ENCODE assay signal across 11 mouse cellular contexts in genomic region chr11:95006038-95006437, GRCm38 (mm10). TPM values are rescaled to one million over a fixed set of nuclear protein-coding genes. Genes with fewer than 3 reads are reported as not detected.
A peak's percentile ranks its signal among the peaks of the same experiment; 100 is the strongest.
DNase-seq lines count a peak whose midpoint lies in the region; ATAC-seq and TF ChIP-seq lines count a peak whose summit lies in the region.
"Had no signal": no experiment of that assay in that cellular context is flagged by ENCODE, and none has a peak within 500 bp of the region (broad histone marks: within the 10 kb centered on the region; RNA-seq: fewer than 3 reads in every experiment).

No protein-coding gene starts in this region.

- whole genome bisulfite sequencing in lung, postnatal 0 days, result 39% methylated on average over 4 of the region's 4 CpGs
- 37% methylated on average over 4 of the region's 4 CpGs for WGBS in intestine, embryonic 16.5 days
- 35% methylated on average over 4 of the region's 4 CpGs for WGBS in neural tube, embryonic 13.5 days

- H3K4me1 ChIP-seq in erythroblast, embryonic 14.5 days (ENCODE audit: control insufficient read depth), result peaks cover 86% of the 10 kb centered on the region
- H3K4me1 ChIP-seq in lung, postnatal 0 days (ENCODE audit: insufficient read depth, low read depth, low read length), result peaks cover 8% of the 10 kb centered on the region; the same call in 1 of the 2 replicates
- peaks cover 25% of the 10 kb centered on the region for H3K4me1 ChIP-seq in intestine, embryonic 16.5 days (ENCODE audit: control insufficient read depth, insufficient read depth, low read length)
- H3K4me1 ChIP-seq in neural tube, embryonic 13.5 days (replicated peaks), result peaks cover 51% of the 10 kb centered on the region

- no peak overlapping the region for H3K27ac ChIP-seq in lung, postnatal 0 days (ENCODE audit: low read length)
- H3K27ac ChIP-seq in intestine, embryonic 16.5 days (ENCODE audit: low read length), result peak overlapping the region; percentile 54
- peak overlapping the region; percentile 98 for H3K27ac ChIP-seq in neural tube, embryonic 13.5 days (replicated peaks)

- peaks cover 4% of the 10 kb centered on the region; the same call in 1 of the 2 replicates for H3K27me3 ChIP-seq in erythroblast, embryonic 14.5 days (ENCODE audit: control insufficient read depth)
- no peaks in the 10 kb centered on the region for H3K27me3 ChIP-seq in lung, postnatal 0 days (replicated peaks; ENCODE audit: insufficient read depth, low read length)
- no peaks in the 10 kb centered on the region for H3K27me3 ChIP-seq in intestine, embryonic 16.5 days (replicated peaks; ENCODE audit: control insufficient read depth, insufficient read depth, low read length)
- no peaks in the 10 kb centered on the region for H3K27me3 ChIP-seq in neural tube, embryonic 13.5 days

- no peak overlapping the region for H3K9ac ChIP-seq in lung, postnatal 0 days (replicated peaks; ENCODE audit: low read depth)
- H3K9ac ChIP-seq in intestine, embryonic 16.5 days (ENCODE audit: low read depth, low read length), result peak overlapping the region; percentile 63
- peak overlapping the region; percentile 66 for H3K9ac ChIP-seq in neural tube, embryonic 13.5 days

- no peak for DNase-seq in lung, postnatal 0 days (ENCODE audit: low spot score)
- no peak for DNase-seq in lung, postnatal 36 days
- DNase-seq in retina, embryonic 14.5 days (ENCODE audit: low spot score), result no peak
- no peak for DNase-seq in cerebellum, postnatal 4 days (ENCODE audit: low spot score in 2 of 2)

- ATAC-seq in erythroblast, adult 5-6 weeks (replicated peaks; ENCODE audit: low FRiP score, poor library complexity, severe bottlenecking), result no peak
- ATAC-seq in lung, postnatal 0 days, result no peak
- ATAC-seq in intestine, embryonic 16.5 days, result no peak
- no peak for ATAC-seq in neural tube, embryonic 13.5 days (ENCODE audit: low read depth)

- H3K4me2 ChIP-seq in lung, postnatal 0 days (replicated peaks; ENCODE audit: low read depth, low read length), result peak overlapping the region; percentile 64; the same call in 1 of the 2 replicates
- peak overlapping the region; percentile 66 for H3K4me2 ChIP-seq in intestine, embryonic 16.5 days (ENCODE audit: low read depth, low read length)
- H3K4me2 ChIP-seq in neural tube, embryonic 13.5 days, result peak overlapping the region; percentile 70

- no peak for TF ChIP-seq EP300 in lung, postnatal 0 days (IDR thresholded peaks at IDR 0.05)

- H3K36me3 ChIP-seq in erythroblast, embryonic 14.5 days (ENCODE audit: control insufficient read depth), result peaks cover 68% of the 10 kb centered on the region
- peaks cover 26% of the 10 kb centered on the region; the same call in 1 of the 2 replicates for H3K36me3 ChIP-seq in lung, postnatal 0 days (ENCODE audit: insufficient read depth, low read length)
- peaks cover 12% of the 10 kb centered on the region; the same call in 1 of the 2 replicates for H3K36me3 ChIP-seq in intestine, embryonic 16.5 days (ENCODE audit: control insufficient read depth, insufficient read depth, low read length)
- peaks cover 51% of the 10 kb centered on the region for H3K36me3 ChIP-seq in neural tube, embryonic 13.5 days

- no peak for TF ChIP-seq CTCF in lung, postnatal 0 days (IDR thresholded peaks at IDR 0.05)

- H3K9me3 ChIP-seq in erythroblast, embryonic 14.5 days (ENCODE audit: control insufficient read depth, low read length), result no peaks in the 10 kb centered on the region
- H3K9me3 ChIP-seq in lung, postnatal 0 days (ENCODE audit: low read length), result no peaks in the 10 kb centered on the region
- H3K9me3 ChIP-seq in intestine, embryonic 16.5 days (ENCODE audit: control insufficient read depth, low read length), result no peaks in the 10 kb centered on the region
- no peaks in the 10 kb centered on the region for H3K9me3 ChIP-seq in neural tube, embryonic 13.5 days

- peak overlapping the region; percentile 61 for H3K4me3 ChIP-seq in erythroblast, embryonic 14.5 days (replicated peaks)
- H3K4me3 ChIP-seq in lung, postnatal 0 days (ENCODE audit: low read depth, low read length), result no peak overlapping the region
- H3K4me3 ChIP-seq in intestine, embryonic 16.5 days (ENCODE audit: low read length), result peak overlapping the region; percentile 47
- H3K4me3 ChIP-seq in neural tube, embryonic 13.5 days, result peak overlapping the region; percentile 32

RNA-seq across cellular contexts. Expression of gene Samd14, which starts 3.6 kb away (rescaled TPM):
- polyA plus RNA-seq in erythroblast, embryonic 14.5 days (2012), result 123 and 135 TPM in 2 replicates
- 22.1 and 25.9 TPM in 2 replicates for total RNA-seq in erythroblast, adult 5-6 weeks (2015; ENCODE audit: low replicate concordance)
- total RNA-seq in erythroblast, adult 5-6 weeks (2017; ENCODE audit: low replicate concordance), result 32.0 and 47.1 TPM in 2 replicates
- polyA plus RNA-seq in lung, postnatal 0 days (2015; fragmentation: Nextera tagmentation; extraction: Ambion mirVana), result 5.4 and 5.8 TPM in 2 replicates
- polyA plus RNA-seq in intestine, embryonic 16.5 days (2015; fragmentation: Nextera tagmentation; extraction: Ambion mirVana), result 13.2 and 13.6 TPM in 2 replicates
- polyA plus RNA-seq in neural tube, embryonic 13.5 days (2015; fragmentation: Nextera tagmentation; extraction: Ambion mirVana), result 133 and 151 TPM in 2 replicates

RNA-seq across cellular contexts. Expression of gene Ppp1r9b, which starts 15.2 kb away (rescaled TPM):
- polyA plus RNA-seq in erythroblast, embryonic 14.5 days (2012), result 29.1 and 31.4 TPM in 2 replicates
- 21.9 and 30.7 TPM in 2 replicates for total RNA-seq in erythroblast, adult 5-6 weeks (2015; ENCODE audit: low replicate concordance)
- 41.1 and 45.2 TPM in 2 replicates for total RNA-seq in erythroblast, adult 5-6 weeks (2017; ENCODE audit: low replicate concordance)
- 9.8 and 11.5 TPM in 2 replicates for polyA plus RNA-seq in lung, postnatal 0 days (2015; fragmentation: Nextera tagmentation; extraction: Ambion mirVana)
- 5.2 and 5.6 TPM in 2 replicates for polyA plus RNA-seq in intestine, embryonic 16.5 days (2015; fragmentation: Nextera tagmentation; extraction: Ambion mirVana)
- 18.0 and 19.3 TPM in 2 replicates for polyA plus RNA-seq in neural tube, embryonic 13.5 days (2015; fragmentation: Nextera tagmentation; extraction: Ambion mirVana)

RNA-seq across cellular contexts. Expression of gene Sgca, which starts 29.9 kb away (rescaled TPM):
- polyA plus RNA-seq in erythroblast, embryonic 14.5 days (2012), result not detected in 2 replicates
- total RNA-seq in erythroblast, adult 5-6 weeks (2015; ENCODE audit: low replicate concordance), result not detected in 2 replicates
- not detected in 2 replicates for total RNA-seq in erythroblast, adult 5-6 weeks (2017; ENCODE audit: low replicate concordance)
- polyA plus RNA-seq in lung, postnatal 0 days (2015; fragmentation: Nextera tagmentation; extraction: Ambion mirVana), result 0.33 and 0.55 TPM in 2 replicates
- 0.26 and 0.36 TPM in 2 replicates for polyA plus RNA-seq in intestine, embryonic 16.5 days (2015; fragmentation: Nextera tagmentation; extraction: Ambion mirVana)
- 1.8 TPM in 1 of 2 replicates, not detected in the other for polyA plus RNA-seq in neural tube, embryonic 13.5 days (2015; fragmentation: Nextera tagmentation; extraction: Ambion mirVana)
- total RNA-seq: neutrophil, adult 5-6 weeks had no signal

RNA-seq across cellular contexts. Expression of gene Pdk2, which starts 35.1 kb away (rescaled TPM):
- polyA plus RNA-seq in erythroblast, embryonic 14.5 days (2012), result 4.0 and 7.2 TPM in 2 replicates
- 1.3 and 7.9 TPM in 2 replicates for total RNA-seq in erythroblast, adult 5-6 weeks (2015; ENCODE audit: low replicate concordance)
- 0.60 and 5.6 TPM in 2 replicates for total RNA-seq in erythroblast, adult 5-6 weeks (2017; ENCODE audit: low replicate concordance)
- polyA plus RNA-seq in lung, postnatal 0 days (2015; fragmentation: Nextera tagmentation; extraction: Ambion mirVana), result 39.3 and 51.1 TPM in 2 replicates
- 42.2 and 48.2 TPM in 2 replicates for polyA plus RNA-seq in intestine, embryonic 16.5 days (2015; fragmentation: Nextera tagmentation; extraction: Ambion mirVana)
- 26.2 and 27.6 TPM in 2 replicates for polyA plus RNA-seq in neural tube, embryonic 13.5 days (2015; fragmentation: Nextera tagmentation; extraction: Ambion mirVana)

RNA-seq across cellular contexts. Expression of gene Hils1, which starts 38.6 kb away (rescaled TPM):
- not detected in 2 replicates for polyA plus RNA-seq in erythroblast, embryonic 14.5 days (2012)
- not detected in 2 replicates for total RNA-seq in erythroblast, adult 5-6 weeks (2015; ENCODE audit: low replicate concordance)
- total RNA-seq in erythroblast, adult 5-6 weeks (2017; ENCODE audit: low replicate concordance), result not detected in 2 replicates
- polyA plus RNA-seq in lung, postnatal 0 days (2015; fragmentation: Nextera tagmentation; extraction: Ambion mirVana), result not detected in 2 replicates
- polyA plus RNA-seq in intestine, embryonic 16.5 days (2015; fragmentation: Nextera tagmentation; extraction: Ambion mirVana), result not detected in 2 replicates
- polyA plus RNA-seq in neural tube, embryonic 13.5 days (2015; fragmentation: Nextera tagmentation; extraction: Ambion mirVana), result not detected in 2 replicates
- total RNA-seq: neutrophil, adult 5-6 weeks had no signal
- polyA plus RNA-seq: brain, embryonic 14.5 days; C2C12 had no signal
